Mouse (Mus musculus): ENCODE results near the gene Padi4. TPM values are rescaled to one million over a fixed set of nuclear protein-coding genes. Genes with fewer than 3 reads are reported as not detected.

Gene Padi4
- 0.63 and 0.91 TPM in 2 replicates for polyA plus RNA-seq (2016; fragmentation: Nextera tagmentation; extraction: Ambion mirVana)

GRCm38 (mm10) chr4:140774025-140774800, at the start of gene Padi4:
Gene Padi4 (minus strand): TSS chr4:140774236.
- no peak within 1 kb of the TSS for H3K4me2 ChIP-seq
- no peak within 1 kb of the TSS for H3K27ac ChIP-seq
- no peak for ATAC-seq
- peaks cover 18% of the 10 kb centered on the region for H3K4me1 ChIP-seq
- no peak within 1 kb of the TSS for H3K4me3 ChIP-seq
- H3K9me3 ChIP-seq (replicated peaks), result no peaks in the 10 kb centered on the region
- 70% methylated on average over 21 of the region's 21 CpGs for WGBS (ENCODE audit: insufficient replicate concordance)
- peaks cover 4% of the 10 kb centered on the region; the same call in 1 of the 2 replicates for H3K27me3 ChIP-seq (replicated peaks)
- no peaks in the 10 kb centered on the region for H3K36me3 ChIP-seq
- H3K9ac ChIP-seq, result no peak within 1 kb of the TSS

- Histone ChIP-seq H3K9ac (no peak overlapping the region), H3K4me3 (no peak overlapping the region), H3K4me1 (peaks cover 5% of the 10 kb centered on the region), H3K4me2 (no peak overlapping the region), H3K9me3 (replicated peaks) (no peaks in the 10 kb centered on the region), H3K27ac (no peak overlapping the region), H3K36me3 (no peaks in the 10 kb centered on the region), H3K27me3 (replicated peaks) (peaks cover 29% of the 10 kb centered on the region)
- ATAC-seq, result no peak; the same call in 1 of the 2 replicates
- 50% methylated on average over 5 of the region's 5 CpGs for WGBS (ENCODE audit: insufficient replicate concordance)
Observed at GRCm38 (mm10) chr4:140821988-140822387, 48.0 kb upstream of the Padi4 start.

GRCm38 (mm10) chr4:140817413-140817812, 43.4 kb upstream of the Padi4 start:
- Histone ChIP-seq H3K9ac (no peak overlapping the region), H3K4me2 (no peak overlapping the region), H3K36me3 (no peaks in the 10 kb centered on the region), H3K9me3 (replicated peaks) (no peaks in the 10 kb centered on the region), H3K4me1 (peaks cover 51% of the 10 kb centered on the region), H3K27ac (no peak overlapping the region), H3K27me3 (replicated peaks) (peaks cover 16% of the 10 kb centered on the region), H3K4me3 (no peak overlapping the region)
- no peak for ATAC-seq
- 90% methylated on average over 8 of the region's 8 CpGs for WGBS (ENCODE audit: insufficient replicate concordance)

GRCm38 (mm10) chr4:140815996-140816917, 42.2 kb upstream of the Padi4 start:
- 12% methylated on average over 10 of the region's 10 CpGs for WGBS (ENCODE audit: insufficient replicate concordance)
- H3K36me3 ChIP-seq, result no peaks in the 10 kb centered on the region
- ATAC-seq, result peak; percentile 48
- H3K4me3 ChIP-seq, result no peak overlapping the region
- peak overlapping the region; percentile 46; the same call in 1 of the 2 replicates for H3K27ac ChIP-seq
- H3K9me3 ChIP-seq (replicated peaks), result no peaks in the 10 kb centered on the region
- peaks cover 25% of the 10 kb centered on the region for H3K27me3 ChIP-seq (replicated peaks)
- no peak overlapping the region for H3K9ac ChIP-seq
- peak overlapping the region; percentile 90 for H3K4me2 ChIP-seq
- H3K4me1 ChIP-seq, result peaks cover 62% of the 10 kb centered on the region

GRCm38 (mm10) chr4:140815496-140815895, 41.5 kb upstream of the Padi4 start:
- no peak overlapping the region for H3K4me3 ChIP-seq
- peaks cover 31% of the 10 kb centered on the region for H3K27me3 ChIP-seq (replicated peaks)
- 28% methylated on average over 5 of the region's 5 CpGs for WGBS (ENCODE audit: insufficient replicate concordance)
- no peaks in the 10 kb centered on the region for H3K36me3 ChIP-seq
- ATAC-seq, result no peak
- peak overlapping the region; percentile 90 for H3K4me2 ChIP-seq
- H3K9ac ChIP-seq, result no peak overlapping the region
- peaks cover 69% of the 10 kb centered on the region for H3K4me1 ChIP-seq
- no peaks in the 10 kb centered on the region for H3K9me3 ChIP-seq (replicated peaks)
- peak overlapping the region; percentile 23; the same call in 1 of the 2 replicates for H3K27ac ChIP-seq

- WGBS (ENCODE audit: insufficient replicate concordance), result 20% methylated on average over 36 of the region's 36 CpGs
- Histone ChIP-seq H3K27ac (peak overlapping the region; percentile 55), H3K9me3 (replicated peaks) (no peaks in the 10 kb centered on the region), H3K36me3 (no peaks in the 10 kb centered on the region), H3K4me1 (peaks cover 78% of the 10 kb centered on the region), H3K9ac (peak overlapping the region; percentile 67), H3K27me3 (replicated peaks) (peaks cover 39% of the 10 kb centered on the region), H3K4me2 (peak overlapping the region; percentile 90), H3K4me3 (peak overlapping the region; percentile 66)
- peak; percentile 51 for ATAC-seq
Observed at GRCm38 (mm10) chr4:140814241-140815225, 40.5 kb upstream of the Padi4 start.

- Histone ChIP-seq H3K27me3 (replicated peaks) (peaks cover 49% of the 10 kb centered on the region), H3K27ac (no peak overlapping the region), H3K4me1 (peaks cover 86% of the 10 kb centered on the region), H3K4me2 (peak overlapping the region; percentile 90), H3K9ac (peak overlapping the region; percentile 67; the same call in 1 of the 2 replicates), H3K36me3 (no peaks in the 10 kb centered on the region), H3K4me3 (peak overlapping the region; percentile 66), H3K9me3 (replicated peaks) (no peaks in the 10 kb centered on the region)
- 39% methylated on average over 13 of the region's 13 CpGs for WGBS (ENCODE audit: insufficient replicate concordance)
- ATAC-seq, result no peak
Observed at GRCm38 (mm10) chr4:140813358-140814185, 39.5 kb upstream of the Padi4 start.

GRCm38 (mm10) chr4:140812609-140813008, 38.6 kb upstream of the Padi4 start:
- H3K36me3 ChIP-seq, result no peaks in the 10 kb centered on the region
- peaks cover 86% of the 10 kb centered on the region for H3K4me1 ChIP-seq
- no peak overlapping the region for H3K27ac ChIP-seq
- 8% methylated on average over 14 of the region's 14 CpGs for WGBS (ENCODE audit: insufficient replicate concordance)
- peak overlapping the region; percentile 4; the same call in 1 of the 2 replicates for H3K4me3 ChIP-seq
- peak overlapping the region; percentile 56 for H3K4me2 ChIP-seq
- no peak for ATAC-seq
- no peaks in the 10 kb centered on the region for H3K9me3 ChIP-seq (replicated peaks)
- no peak overlapping the region for H3K9ac ChIP-seq
- peaks cover 54% of the 10 kb centered on the region for H3K27me3 ChIP-seq (replicated peaks)

- peaks cover 83% of the 10 kb centered on the region for H3K4me1 ChIP-seq
Observed at GRCm38 (mm10) chr4:140812191-140812590, 38.2 kb upstream of the Padi4 start.

GRCm38 (mm10) chr4:140810458-140811260, 36.6 kb upstream of the Padi4 start, which contains the start of gene Padi3:
Gene Padi3 (minus strand): TSS chr4:140810648.
- Histone ChIP-seq H3K4me3 (no peak within 1 kb of the TSS), H3K27ac (no peak within 1 kb of the TSS; the same call in 1 of the 2 replicates), H3K27me3 (replicated peaks) (peaks cover 67% of the 10 kb centered on the region), H3K4me1 (peaks cover 68% of the 10 kb centered on the region), H3K9ac (no peak within 1 kb of the TSS), H3K4me2 (peak within 1 kb of the TSS; percentile 56; the same call in 1 of the 2 replicates), H3K36me3 (no peaks in the 10 kb centered on the region), H3K9me3 (replicated peaks) (no peaks in the 10 kb centered on the region)
- peak; percentile 51 for ATAC-seq
- 56% methylated on average over 16 of the region's 16 CpGs for WGBS (ENCODE audit: insufficient replicate concordance)

More at GRCm38 (mm10) chr4:140812191-140812590, 38.2 kb upstream of the Padi4 start:
- WGBS (ENCODE audit: insufficient replicate concordance), result 11% methylated on average over 8 of the region's 8 CpGs
- Histone ChIP-seq H3K4me3 (peak overlapping the region; percentile 4; the same call in 1 of the 2 replicates), H3K36me3 (no peaks in the 10 kb centered on the region), H3K9me3 (replicated peaks) (no peaks in the 10 kb centered on the region), H3K9ac (peak overlapping the region; percentile 22; the same call in 1 of the 2 replicates), H3K27me3 (replicated peaks) (peaks cover 58% of the 10 kb centered on the region), H3K27ac (0 out of 2 replicates have a peak overlapping the region, but pooled peaks have one; percentile 47), H3K4me2 (peak overlapping the region; percentile 56)
- ATAC-seq, result no peak
